Mouse (Mus musculus) frontal cortex, adult (tissue): ENCODE results near the gene Cby3.
A peak's percentile ranks its signal among the peaks of the same experiment; 100 is the strongest.
"Not testable (repeated sequence)": the region's sequence is repeated elsewhere in the genome, so short reads cannot be mapped to it uniquely, and the experiment has no call there.

Experiments used
- ATAC-seq: cut with Nextera tagmentation; 2 replicates; pipeline ENCODE4 v1.9.2; 2017; ENCODE audit warnings: mild to moderate bottlenecking, moderate library complexity, mixed read lengths; ENCODE audit not compliant: low TSS enrichment

The Cby3 gene

DNA sequence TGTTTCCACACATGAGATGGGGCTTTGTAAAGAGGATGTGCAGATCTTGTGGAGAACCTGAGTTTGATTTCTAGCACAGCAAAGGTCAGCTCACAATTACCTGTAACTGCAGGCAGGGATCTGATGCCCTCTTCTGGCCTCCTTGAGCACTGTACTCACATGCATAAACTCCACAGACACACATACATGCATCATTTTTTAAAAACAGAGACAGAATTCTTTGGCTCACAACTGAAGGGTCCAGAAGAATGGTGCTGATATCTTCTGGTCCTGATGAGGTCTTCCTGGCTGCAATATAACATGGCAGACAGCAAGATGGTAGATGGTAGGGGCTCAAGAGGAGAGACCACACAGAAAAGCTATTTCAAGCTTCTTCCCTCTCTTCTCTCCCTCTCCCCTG, at the start of gene Cby3:
TSS of gene Cby3 (plus strand) at position 301 of the 400 bp plus-strand sequence.
- no peak for ATAC-seq

DNA sequence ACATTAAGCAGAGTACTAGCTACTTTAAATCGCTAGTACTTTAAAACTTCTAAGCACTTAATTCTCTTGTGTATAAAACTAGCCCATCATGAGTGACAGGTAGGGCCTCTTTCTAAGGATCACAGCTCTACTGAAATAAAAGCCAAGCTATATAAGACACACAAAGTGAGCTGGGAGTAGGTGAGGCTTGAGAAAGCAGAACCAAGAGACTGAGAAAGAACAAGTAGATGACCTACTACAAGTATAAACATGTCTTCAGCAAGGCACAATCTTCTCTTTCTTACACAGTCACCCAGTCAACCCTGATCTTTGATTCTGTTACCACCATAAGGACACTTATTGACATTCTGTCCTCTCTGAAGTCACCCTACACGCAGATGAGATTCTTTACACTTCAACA, 41.5 kb upstream of the Cby3 start:
- ATAC-seq, result no peak

DNA sequence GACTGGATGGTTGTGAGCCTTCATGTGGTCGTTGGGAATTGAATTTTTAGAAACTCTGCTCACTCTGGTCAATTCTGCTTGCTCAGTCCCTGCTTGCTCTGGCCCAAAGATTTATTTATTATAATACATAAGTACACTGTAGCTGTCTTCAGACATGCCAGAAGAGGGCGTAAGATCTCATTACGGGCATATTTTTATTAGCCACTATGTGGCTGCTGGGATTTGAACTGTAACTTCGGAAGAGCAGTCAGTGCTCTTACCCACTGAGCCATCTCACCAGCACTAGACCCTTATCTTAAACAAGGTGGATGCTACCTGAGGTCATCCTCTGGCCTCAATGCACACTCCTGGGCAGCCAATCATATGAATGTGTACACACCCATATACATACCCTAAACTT, 34.9 kb upstream of the Cby3 start:
- not testable (repeated sequence) for ATAC-seq

DNA sequence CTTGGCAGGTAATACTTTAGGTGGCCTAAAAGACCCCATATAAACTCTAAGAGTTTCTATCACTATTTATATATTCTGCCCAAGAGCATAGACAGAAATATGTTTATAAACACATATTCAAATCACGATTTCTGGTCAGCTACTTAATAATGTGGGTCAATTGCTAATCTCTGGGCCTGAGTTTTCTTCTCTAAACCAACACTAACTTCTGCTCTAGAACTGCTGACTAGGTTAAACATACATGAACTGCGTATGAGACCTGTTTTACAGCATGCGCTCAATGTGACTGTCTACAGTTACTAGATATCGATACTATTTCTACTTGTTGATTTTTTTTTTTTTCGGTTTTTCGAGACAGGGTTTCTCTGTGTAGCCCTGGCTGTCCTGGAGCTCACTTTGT, 33.0 kb upstream of the Cby3 start:
- no peak for ATAC-seq

DNA sequence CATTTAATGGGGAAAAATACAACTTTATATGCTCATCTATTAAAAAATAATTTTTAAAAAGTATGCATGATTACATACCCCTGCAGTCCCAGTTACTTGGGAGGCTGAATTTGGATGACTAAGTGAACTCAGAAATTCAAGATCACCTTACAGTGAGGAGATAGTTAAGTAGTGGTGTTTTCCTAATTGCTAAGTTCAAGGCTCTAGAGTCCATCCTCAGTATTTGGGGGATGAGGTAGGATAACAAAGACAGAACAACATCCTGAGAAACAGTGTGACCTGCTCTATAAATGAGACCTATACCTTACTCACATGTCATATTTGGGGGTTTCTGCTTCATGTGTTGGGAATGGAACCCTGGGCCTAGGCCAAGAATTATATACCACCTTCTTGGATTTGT, 31.9 kb upstream of the Cby3 start:
- no peak for ATAC-seq

DNA sequence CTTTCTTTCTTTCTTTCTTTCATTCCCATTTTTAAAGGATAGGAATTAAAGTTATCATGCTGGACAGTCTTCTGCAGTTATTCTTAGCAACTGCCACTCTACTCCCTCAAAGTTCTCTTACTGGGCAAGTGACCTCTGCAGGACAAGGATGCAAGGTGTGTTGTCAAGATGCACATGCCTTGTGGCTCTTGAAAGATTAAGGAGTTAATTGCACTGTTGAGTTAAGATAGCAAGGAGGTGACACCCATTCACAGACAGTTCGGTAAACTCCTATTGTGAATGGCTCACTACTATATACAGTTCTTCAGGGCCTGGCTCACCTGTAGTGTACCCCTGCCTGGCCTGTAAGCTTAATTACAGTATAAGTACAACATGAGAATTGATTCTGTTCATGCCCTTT, 30.4 kb upstream of the Cby3 start:
- ATAC-seq, result no peak

DNA sequence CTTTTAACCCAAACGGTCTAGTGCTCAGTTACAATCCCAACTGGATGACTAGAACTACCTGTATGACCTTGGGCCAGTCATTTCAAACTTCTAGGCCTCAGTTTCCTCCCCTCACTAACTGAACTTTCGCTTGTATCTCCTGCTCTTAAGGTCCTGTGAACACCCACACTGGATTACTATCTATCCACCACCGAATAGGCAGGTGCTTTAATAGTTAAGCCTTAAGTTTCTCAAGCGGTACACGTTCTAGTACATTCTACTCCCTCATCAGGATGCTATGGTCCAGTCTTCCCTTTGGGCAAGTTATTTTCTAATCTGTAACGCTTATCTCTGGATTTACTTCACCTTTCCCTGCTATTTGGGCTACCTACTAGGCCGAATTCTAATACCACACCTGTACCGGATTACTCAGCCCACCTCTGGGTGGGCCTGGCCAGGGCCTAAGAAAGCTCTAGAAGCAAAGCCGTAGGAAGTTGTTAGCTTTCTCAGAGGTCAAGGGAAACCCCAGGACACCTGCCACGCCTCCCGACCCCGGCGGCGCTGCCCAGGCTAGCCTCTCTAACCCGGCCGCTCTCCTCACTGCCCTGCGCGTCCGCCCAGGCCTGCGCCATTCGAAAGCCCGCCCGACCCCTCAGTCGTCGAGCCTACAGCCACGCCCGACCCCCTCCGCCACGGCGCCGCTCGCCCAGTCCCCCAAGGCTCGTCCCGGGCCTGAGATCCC, 29.4 kb upstream of the Cby3 start:
- 0 out of 2 replicates have a peak, but pooled peaks have one; percentile 0 for ATAC-seq

DNA sequence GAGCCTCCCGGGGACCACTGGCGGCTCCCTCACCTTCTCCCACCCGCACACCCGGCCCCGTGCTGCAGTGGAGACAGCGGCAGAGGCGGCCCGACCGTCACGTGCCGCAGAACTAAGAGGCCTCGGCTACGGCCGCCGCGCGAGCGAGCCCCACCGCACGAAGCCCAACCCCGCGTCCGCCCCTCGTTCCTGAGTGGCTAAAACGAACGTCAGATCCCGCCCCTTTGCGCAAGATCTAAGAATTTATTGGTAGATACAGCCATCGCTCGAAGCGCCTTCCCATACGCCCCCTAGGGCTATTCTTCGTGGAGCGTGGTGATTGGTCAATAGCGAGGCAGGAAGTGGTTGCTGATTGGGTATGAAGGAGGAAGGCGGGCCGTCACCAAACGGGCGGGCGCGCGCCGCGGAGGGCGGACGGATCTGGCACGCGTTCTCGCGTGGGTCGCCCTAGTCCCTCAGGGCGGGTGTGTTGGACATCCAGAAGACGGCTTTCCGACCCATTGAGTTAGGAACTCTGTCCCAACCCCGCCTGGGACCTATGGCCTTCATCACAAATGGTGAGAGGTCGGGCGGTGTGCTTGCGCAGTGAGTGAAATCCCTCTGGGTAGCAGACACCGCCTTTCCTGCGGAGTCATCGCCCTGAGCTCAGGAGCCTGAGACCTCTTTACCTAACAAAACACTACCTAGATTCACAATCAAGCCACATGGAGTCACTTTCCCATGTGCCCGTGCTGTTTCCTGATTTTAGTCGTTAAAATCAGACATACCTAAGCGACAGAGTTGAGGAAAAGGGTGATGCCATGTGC, 28.6 kb upstream of the Cby3 start, which contains the start of gene Canx:
TSS of gene Canx (minus strand) at position 178 of the 806 bp plus-strand sequence.
- ATAC-seq, result peak; percentile 99

DNA sequence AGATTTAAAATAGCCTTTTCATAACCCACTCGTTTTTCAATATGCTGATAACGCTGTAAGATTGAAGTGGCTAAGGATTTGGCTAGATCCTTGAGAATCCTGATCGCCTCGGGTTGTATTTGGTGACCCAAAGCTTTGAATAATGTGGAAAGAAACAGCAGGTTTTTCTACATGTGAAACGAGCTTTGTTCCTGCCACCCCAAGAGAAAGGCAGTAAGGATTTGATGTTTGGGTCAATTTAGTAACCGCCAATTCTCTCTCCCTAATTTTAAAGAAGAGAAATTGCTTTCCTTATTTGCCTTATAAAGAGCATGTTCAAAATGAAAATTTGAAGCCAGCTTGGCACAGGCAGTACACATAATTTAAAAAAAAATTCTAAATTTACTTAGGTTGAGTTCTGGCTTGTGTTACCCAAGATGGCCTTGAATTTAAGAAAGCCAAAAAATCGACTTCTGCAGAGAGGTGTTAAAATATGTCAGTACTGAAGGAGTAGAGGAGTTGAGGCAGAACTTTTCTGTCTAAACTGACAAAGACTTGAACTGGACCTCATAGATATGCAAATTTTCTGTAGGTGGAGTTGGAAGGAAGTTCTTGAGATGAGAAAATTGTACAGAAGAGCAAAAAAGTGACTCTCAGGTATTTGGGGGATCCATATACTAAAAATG, 27.8 kb upstream of the Cby3 start:
- ATAC-seq, result no peak; the same call in 1 of the 2 replicates

DNA sequence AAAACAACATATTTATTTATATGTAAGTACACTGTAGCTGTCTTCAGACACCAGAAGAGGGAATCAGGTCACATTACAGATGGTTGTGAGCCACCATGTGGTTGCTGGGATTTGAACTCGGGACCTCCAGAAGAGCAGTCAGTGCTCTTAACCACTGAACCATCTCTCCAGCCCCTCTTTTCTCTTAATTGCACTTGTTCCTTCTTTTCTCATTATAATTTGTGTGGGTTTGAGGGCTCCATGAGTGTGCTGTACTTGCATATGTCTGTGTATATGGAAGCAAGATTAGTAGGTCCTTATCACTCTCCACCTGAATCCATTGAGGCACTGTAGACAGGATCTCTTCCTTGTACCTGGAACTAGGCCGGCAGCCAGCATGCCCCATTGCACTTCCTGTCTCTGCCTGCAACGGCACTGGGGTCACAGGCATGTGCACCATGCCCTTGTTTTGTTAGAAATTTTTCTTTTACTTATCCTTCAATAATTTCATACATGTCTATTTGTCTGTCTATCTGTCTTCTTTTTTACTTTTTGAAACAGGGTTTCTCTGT, 26.1 kb upstream of the Cby3 start:
- ATAC-seq, result no peak

DNA sequence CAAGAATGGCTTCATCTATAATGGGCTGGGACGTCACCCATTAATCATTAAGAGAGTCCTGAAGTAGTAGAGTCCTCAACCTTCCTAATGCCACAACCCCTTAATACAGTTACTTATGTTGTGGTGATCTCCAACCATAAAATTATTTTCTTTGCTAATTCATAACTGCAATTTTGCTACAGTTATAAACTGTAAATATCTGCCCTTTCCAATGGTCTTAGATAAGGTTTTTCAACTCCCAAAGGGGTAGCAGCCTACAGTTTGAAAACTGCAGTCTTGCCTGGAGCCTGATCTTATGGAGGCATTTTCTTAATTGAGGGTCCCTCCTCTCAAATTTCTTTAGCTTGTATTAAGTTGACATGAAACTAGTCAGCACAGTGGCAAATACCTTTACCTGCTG, 24.9 kb upstream of the Cby3 start:
- ATAC-seq, result no peak

DNA sequence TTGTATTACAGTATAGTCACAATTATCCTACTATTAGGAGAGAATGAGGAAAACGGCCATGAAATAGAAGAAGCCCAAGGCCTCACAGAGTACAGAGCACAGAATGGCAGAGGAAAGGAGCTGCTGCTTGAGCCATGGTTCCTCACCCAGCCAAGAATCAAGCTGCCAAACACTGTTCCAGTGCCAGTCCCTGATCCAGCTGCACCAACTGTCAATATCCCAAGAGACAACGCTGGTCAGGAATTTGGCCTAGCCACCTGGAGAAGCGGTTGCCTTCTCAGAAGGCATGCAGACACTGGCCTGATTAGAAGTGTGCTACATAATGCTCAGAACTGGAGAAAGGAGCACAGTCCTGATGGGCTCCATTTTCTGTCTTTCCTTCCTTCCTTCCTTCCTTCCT, 21.1 kb upstream of the Cby3 start:
- ATAC-seq, result no peak

DNA sequence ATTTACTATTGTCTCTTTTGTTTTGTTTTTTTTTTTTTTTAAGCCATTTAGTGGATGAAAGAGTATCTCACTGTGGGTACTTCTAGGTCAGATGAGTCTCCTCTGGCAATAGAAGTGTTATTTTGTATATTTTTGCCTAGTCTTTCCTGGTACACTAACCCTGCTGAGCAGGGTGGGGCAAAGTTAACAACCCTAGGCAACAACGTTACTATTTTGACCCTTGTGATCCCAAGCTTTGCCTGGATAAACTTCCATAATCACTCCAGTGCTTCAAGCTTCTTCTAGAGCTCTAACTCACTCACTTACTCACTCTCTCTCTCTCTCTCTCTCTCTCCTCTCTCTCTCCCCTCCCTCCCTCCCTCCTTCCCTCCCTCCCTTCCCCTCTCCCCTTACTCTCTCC, 18.1 kb upstream of the Cby3 start:
- ATAC-seq, result no peak

DNA sequence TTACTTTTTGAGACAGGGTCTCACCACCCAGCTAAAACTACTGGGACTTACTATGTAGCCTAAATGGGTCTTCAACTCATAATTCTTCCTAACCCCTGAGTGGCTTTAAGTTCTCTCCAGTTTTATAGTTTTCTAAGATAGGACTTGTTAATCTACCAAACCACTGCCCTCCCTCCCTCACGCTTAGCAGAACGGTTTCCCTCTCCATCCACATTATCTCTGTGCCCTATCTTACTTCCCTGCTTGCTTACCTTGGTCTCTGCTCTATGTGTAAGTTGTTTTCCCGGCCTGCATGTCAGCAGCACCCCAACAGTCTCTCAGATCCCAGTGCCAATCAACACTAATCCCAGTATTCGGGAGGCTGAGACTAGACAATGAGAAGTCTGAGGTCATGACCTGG, 17.4 kb upstream of the Cby3 start:
- ATAC-seq, result no peak

DNA sequence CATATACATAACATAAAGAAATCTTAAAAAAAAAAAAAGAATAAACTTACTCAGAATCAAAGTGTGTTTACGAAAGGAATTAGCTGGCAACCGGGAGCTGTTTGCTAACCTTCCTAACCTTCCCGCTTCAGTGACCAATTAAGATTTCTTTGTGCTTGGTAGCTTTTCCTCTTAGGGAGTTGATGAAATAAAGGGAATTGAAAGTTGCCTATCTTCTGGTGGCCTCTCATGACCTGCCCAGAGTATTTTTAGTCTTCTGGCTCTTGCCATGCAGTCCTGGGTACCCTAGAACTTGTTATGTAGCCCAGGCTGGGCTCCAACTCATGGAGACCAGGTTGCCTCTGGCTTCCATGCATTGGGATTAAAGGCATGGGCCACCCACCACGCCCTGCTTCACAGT, 8.8 kb upstream of the Cby3 start:
- ATAC-seq, result no peak

DNA sequence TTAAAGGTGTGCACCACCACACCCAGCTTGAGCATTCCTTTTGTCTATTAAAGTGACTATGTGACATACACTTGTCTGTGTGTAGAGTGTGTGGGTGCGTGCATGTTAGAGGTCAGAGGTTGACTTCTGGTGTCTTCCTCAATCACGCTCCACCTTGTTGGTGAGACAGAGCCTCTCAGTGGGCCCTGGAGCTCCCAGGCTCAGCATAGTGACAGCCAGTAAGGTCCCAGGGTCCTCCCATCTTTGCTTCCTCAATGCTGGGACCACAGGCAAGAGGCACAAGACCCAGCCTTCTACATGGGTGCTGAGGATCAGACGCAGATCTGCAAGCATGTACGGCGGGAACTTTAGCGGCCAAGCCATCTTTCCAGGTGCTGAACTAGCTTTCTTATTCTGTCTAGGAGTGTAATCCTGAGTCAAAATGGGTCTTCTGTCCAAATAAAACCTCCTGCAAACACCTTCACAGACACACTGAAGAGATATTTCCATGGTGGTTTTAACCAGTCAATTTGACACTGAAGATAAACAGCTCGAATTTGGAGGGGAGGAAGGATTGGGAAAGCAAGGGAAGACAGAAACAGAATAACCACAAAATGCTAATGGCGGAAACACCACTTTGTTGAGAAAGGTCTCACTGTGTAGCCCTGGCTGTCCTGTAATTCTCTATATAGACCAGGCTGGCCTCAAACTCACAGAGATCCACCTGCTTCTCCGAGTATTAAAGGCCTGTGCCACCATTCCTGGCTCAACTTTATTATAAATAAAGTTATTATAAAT, 7.8 kb upstream of the Cby3 start:
- ATAC-seq, result no peak

DNA sequence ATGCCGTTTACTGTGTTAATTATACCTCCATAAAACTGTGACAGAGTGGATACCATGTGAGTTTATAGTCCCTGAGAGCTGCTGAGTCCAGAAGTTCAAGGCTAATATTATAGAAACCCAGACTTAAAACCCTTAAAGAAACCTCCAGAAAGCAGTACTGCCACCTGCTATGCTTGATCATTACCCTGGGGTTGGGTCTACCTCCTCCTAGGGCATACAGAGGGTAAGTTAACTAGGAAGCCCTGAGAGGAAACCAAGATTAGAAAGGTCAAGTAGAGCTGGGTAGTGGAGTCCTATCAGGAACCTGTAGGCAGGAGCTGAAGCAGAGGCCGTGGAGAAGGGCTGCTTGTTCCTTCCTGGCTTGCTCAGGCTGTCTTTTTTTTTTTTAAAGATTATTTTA, 2.1 kb upstream of the Cby3 start:
- ATAC-seq, result no peak

DNA sequence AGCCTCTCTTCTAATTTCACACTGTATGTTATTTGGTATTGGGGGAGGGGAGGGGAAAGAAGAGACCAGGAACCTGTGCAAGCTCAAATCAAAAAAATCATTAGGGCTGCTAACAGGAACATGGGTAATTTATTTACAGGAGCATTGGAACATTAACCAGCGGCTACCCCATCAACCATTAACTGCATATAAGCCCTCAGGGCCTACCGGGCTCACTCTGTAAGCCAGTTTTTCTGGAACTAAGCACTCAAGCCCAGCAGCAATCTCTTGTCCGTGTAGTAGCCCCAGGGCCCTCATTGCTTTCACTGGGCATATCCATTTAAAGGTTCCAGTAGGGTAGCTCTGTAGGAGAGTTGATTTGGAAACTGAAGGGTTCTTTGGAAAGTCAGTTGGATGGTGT, 589 bp downstream of the Cby3 start:
- no peak for ATAC-seq

DNA sequence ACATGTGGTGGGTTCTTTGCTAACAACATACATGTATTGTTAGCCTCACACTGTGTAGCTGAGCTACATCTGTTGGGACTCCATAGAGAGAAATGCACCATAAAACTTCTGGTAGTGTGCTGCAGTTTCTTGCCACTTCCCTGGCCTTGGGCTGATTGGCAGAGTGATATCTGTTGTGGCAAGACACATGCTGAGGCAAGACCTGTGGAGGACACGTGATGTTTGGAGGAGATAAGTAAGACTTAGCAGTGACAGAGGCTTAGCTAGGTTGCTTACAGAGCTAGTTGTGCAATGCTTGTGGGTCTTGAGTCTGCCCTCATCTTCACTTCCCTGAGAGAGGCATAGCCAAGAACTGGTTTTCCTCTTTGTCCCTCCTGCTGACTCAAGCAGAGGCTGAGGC, 1.1 kb downstream of the Cby3 start:
- ATAC-seq, result no peak

DNA sequence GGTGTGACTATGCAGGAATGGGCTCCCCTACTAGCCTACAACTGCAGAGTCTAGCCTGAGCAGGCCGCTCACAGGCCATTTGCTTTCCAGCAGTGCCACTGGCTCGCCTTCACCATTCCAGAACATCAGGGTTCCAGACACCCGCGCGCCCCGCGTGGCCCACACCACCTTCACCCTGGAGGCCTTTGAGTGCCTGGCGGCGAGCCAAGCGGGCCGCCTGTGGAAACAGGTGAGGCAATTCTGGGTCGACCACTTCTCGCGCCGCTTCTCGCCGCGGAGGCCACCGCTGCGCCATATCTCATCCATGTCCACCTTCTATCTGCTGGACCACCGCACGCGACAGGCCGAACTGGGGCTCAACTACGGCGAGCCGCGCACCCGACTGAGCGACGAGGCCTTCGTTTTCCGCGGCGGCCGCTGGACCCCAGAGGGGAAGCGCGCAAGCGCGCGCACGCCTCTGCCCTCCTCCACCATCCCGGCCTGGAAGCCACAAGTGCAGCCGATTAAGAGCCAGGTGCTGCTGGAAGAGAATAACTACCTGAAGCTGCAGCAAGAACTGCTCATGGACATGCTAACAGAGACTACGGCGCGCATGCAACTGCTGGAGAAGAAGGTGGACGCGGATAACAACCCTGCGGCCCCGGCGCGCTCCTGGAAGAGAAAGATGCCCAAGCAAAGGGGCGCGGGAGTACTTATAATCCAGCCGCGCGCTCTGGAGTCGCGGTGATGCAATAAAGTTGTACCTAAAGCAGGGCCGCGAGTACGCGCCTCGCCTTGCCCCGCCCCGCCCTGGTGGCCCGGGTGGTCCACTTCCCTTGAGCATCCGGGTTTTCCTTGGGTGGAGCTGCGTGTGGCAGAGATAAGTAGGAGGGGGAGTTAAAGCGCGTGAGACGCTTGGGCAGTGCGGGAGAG, 4.9 kb downstream of the Cby3 start:
- peak; percentile 80 for ATAC-seq

DNA sequence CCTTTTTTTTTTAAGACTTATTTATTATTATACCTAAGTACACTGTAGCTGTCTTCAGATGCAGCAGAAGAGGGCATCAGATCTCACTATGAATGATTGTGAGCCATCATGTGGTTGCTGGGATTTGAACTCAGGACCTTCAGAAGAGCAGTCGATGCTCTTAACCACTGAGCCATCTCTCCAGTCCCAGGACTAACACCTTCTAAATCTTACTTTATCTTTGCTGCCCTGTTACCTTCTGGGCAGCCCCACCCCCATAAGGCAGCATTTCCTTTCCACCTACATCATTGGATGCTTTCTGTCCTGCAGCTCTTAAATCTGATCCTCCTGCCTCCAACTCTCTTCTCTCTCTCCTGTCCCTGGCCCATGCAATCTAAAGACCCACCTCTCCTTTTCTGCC, 7.0 kb downstream of the Cby3 start:
- not testable (repeated sequence) for ATAC-seq
